Mouse (Mus musculus): Measurements from ENCODE around the gene Cops7b. TPM values are rescaled to one million over a fixed set of nuclear protein-coding genes. Genes with fewer than 3 reads are reported as not detected.

Cops7b gene
- polyA plus RNA-seq, 1 experiment = 31.7 TPM

- H3K9ac ChIP-seq (ENCODE audit: low read depth, poor library complexity, severe bottlenecking) = no peak overlapping the region
- no peak overlapping the region for H3K27ac ChIP-seq (ENCODE audit: insufficient read depth, low read length)
- H3K27me3 ChIP-seq (ENCODE audit: control insufficient read depth, insufficient read depth, low read length, poor library complexity, severe bottlenecking) = no peaks in the 10 kb centered on the region
- H3K4me1 ChIP-seq (ENCODE audit: control insufficient read depth, insufficient read depth, low read length) = peaks cover 4% of the 10 kb centered on the region
- H3K9me3 ChIP-seq (replicated peaks; ENCODE audit: control insufficient read depth, insufficient read depth, low read length, poor library complexity, severe bottlenecking) = no peaks in the 10 kb centered on the region
- no peak for TF ChIP-seq POLR2A (IDR thresholded peaks at IDR 0.05; ENCODE audit: insufficient read depth, low read length)
- no peak for TF ChIP-seq CTCF (IDR thresholded peaks at IDR 0.05; ENCODE audit: low read depth, low read length)
- no peak for TF ChIP-seq EP300 (IDR thresholded peaks at IDR 0.05; ENCODE audit: insufficient read depth, low read depth, low read length)
- no peaks in the 10 kb centered on the region for H3K36me3 ChIP-seq (ENCODE audit: control insufficient read depth, insufficient read depth, low read length, poor library complexity, severe bottlenecking)
- no peak overlapping the region for H3K4me3 ChIP-seq (ENCODE audit: low read depth, low read length)
These were observed 31.4 kb upstream of the Cops7b start for GRCm38 (mm10) chr1:86551299-86551698.

DNA sequence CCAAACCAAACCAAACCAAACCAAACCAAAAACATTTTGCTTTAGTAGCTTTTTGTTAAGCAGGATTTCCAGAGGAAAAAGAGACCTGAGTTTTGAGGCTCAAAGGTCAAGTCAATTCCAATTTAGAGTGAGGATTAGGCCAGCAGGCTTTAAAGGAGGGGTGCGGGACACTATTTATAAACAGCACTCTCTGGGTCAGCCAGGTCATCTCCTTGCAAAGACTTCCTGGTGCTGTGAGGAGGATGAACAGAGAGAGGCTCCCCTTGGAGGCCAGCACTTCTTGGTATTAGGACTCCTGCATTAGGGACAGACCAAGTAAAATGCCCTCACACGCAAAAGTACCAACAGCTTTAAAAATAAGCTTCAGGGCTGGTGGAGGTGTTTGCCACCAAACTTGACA is 30.8 kb upstream of the Cops7b start:
- TF ChIP-seq EP300 (IDR thresholded peaks at IDR 0.05; ENCODE audit: insufficient read depth, low read depth, low read length) (no peak), POLR2A (IDR thresholded peaks at IDR 0.05; ENCODE audit: insufficient read depth, low read length) (no peak)
- Histone ChIP-seq H3K9ac (ENCODE audit: low read depth, poor library complexity, severe bottlenecking) (no peak overlapping the region), H3K27ac (ENCODE audit: insufficient read depth, low read length) (no peak overlapping the region), H3K4me3 (ENCODE audit: low read depth, low read length) (no peak overlapping the region), H3K9me3 (replicated peaks; ENCODE audit: control insufficient read depth, insufficient read depth, low read length, poor library complexity, severe bottlenecking) (no peaks in the 10 kb centered on the region), H3K36me3 (ENCODE audit: control insufficient read depth, insufficient read depth, low read length, poor library complexity, severe bottlenecking) (no peaks in the 10 kb centered on the region), H3K27me3 (ENCODE audit: control insufficient read depth, insufficient read depth, low read length, poor library complexity, severe bottlenecking) (no peaks in the 10 kb centered on the region), H3K4me1 (ENCODE audit: control insufficient read depth, insufficient read depth, low read length) (peaks cover 4% of the 10 kb centered on the region)

DNA sequence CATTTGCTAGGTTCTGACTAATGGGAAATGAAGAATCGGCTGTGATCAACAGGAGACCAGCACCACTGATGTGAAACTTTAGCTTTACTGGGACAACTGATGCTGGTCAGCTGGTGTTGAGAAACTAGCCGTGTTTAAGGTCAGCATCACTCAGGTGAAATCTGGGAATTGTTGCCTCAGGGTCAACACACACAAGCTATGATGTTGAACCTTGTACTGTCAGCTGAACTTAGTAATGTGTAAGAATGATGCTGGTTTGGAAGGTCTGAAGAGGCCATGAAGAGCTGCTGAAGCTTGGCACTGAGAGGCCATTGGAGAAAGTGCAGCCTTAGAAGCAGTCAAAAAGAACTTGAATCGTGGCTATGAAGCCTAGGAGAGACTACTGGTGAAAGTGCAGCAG is 27.0 kb upstream of the Cops7b start:
- H3K4me1 ChIP-seq (ENCODE audit: control insufficient read depth, insufficient read depth, low read length) = no peaks in the 10 kb centered on the region
- TF ChIP-seq POLR2A (IDR thresholded peaks at IDR 0.05; ENCODE audit: insufficient read depth, low read length) = no peak
- no peak for TF ChIP-seq CTCF (IDR thresholded peaks at IDR 0.05; ENCODE audit: low read depth, low read length)
- no peak for TF ChIP-seq EP300 (IDR thresholded peaks at IDR 0.05; ENCODE audit: insufficient read depth, low read depth, low read length)
- H3K9me3 ChIP-seq (replicated peaks; ENCODE audit: control insufficient read depth, insufficient read depth, low read length, poor library complexity, severe bottlenecking) = no peaks in the 10 kb centered on the region
- no peaks in the 10 kb centered on the region for H3K36me3 ChIP-seq (ENCODE audit: control insufficient read depth, insufficient read depth, low read length, poor library complexity, severe bottlenecking)
- H3K27me3 ChIP-seq (ENCODE audit: control insufficient read depth, insufficient read depth, low read length, poor library complexity, severe bottlenecking) = no peaks in the 10 kb centered on the region
- no peak overlapping the region for H3K9ac ChIP-seq (ENCODE audit: low read depth, poor library complexity, severe bottlenecking)
- H3K27ac ChIP-seq (ENCODE audit: insufficient read depth, low read length) = no peak overlapping the region
- no peak overlapping the region for H3K4me3 ChIP-seq (ENCODE audit: low read depth, low read length)

DNA sequence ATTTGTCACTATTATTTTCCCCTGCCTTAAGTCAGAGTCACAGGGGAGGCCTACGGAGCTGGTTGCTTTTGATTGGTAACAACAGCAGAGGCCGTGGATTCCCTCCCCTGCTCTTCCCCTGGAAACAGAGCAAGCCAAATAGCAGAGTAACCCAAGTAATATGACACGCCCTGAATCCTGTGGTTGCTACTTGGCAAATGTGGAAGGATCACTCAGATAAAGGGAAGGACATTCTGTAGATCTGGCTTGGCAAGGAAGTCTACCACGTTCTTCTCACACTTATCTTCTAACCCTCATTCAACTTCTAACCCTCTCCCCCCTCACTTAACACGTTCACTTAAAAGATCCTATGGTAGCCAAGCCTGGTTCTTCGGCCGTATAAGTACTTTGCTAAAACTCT is 24.8 kb upstream of the Cops7b start:
- H3K27me3 ChIP-seq (ENCODE audit: control insufficient read depth, insufficient read depth, low read length, poor library complexity, severe bottlenecking) = no peaks in the 10 kb centered on the region
- H3K27ac ChIP-seq (ENCODE audit: insufficient read depth, low read length) = no peak overlapping the region
- H3K4me1 ChIP-seq (ENCODE audit: control insufficient read depth, insufficient read depth, low read length) = no peaks in the 10 kb centered on the region
- H3K36me3 ChIP-seq (ENCODE audit: control insufficient read depth, insufficient read depth, low read length, poor library complexity, severe bottlenecking) = no peaks in the 10 kb centered on the region; the same call in 1 of the 2 replicates
- H3K9me3 ChIP-seq (replicated peaks; ENCODE audit: control insufficient read depth, insufficient read depth, low read length, poor library complexity, severe bottlenecking) = no peaks in the 10 kb centered on the region
- TF ChIP-seq EP300 (IDR thresholded peaks at IDR 0.05; ENCODE audit: insufficient read depth, low read depth, low read length) = no peak
- no peak for TF ChIP-seq POLR2A (IDR thresholded peaks at IDR 0.05; ENCODE audit: insufficient read depth, low read length)
- no peak for TF ChIP-seq CTCF (IDR thresholded peaks at IDR 0.05; ENCODE audit: low read depth, low read length)
- H3K9ac ChIP-seq (ENCODE audit: low read depth, poor library complexity, severe bottlenecking) = no peak overlapping the region
- H3K4me3 ChIP-seq (ENCODE audit: low read depth, low read length) = no peak overlapping the region

- Histone ChIP-seq H3K9ac (ENCODE audit: low read depth, poor library complexity, severe bottlenecking) (no peak overlapping the region), H3K27ac (ENCODE audit: insufficient read depth, low read length) (no peak overlapping the region), H3K9me3 (replicated peaks; ENCODE audit: control insufficient read depth, insufficient read depth, low read length, poor library complexity, severe bottlenecking) (no peaks in the 10 kb centered on the region), H3K4me1 (ENCODE audit: control insufficient read depth, insufficient read depth, low read length) (no peaks in the 10 kb centered on the region), H3K36me3 (ENCODE audit: control insufficient read depth, insufficient read depth, low read length, poor library complexity, severe bottlenecking) (no peaks in the 10 kb centered on the region; the same call in 1 of the 2 replicates), H3K27me3 (ENCODE audit: control insufficient read depth, insufficient read depth, low read length, poor library complexity, severe bottlenecking) (no peaks in the 10 kb centered on the region), H3K4me3 (ENCODE audit: low read depth, low read length) (no peak overlapping the region)
- TF ChIP-seq EP300 (IDR thresholded peaks at IDR 0.05; ENCODE audit: insufficient read depth, low read depth, low read length) = no peak
- TF ChIP-seq POLR2A (IDR thresholded peaks at IDR 0.05; ENCODE audit: insufficient read depth, low read length) = no peak
- no peak for TF ChIP-seq CTCF (IDR thresholded peaks at IDR 0.05; ENCODE audit: low read depth, low read length)
These were observed 23.5 kb upstream of the Cops7b start for GRCm38 (mm10) chr1:86559232-86559631.

DNA sequence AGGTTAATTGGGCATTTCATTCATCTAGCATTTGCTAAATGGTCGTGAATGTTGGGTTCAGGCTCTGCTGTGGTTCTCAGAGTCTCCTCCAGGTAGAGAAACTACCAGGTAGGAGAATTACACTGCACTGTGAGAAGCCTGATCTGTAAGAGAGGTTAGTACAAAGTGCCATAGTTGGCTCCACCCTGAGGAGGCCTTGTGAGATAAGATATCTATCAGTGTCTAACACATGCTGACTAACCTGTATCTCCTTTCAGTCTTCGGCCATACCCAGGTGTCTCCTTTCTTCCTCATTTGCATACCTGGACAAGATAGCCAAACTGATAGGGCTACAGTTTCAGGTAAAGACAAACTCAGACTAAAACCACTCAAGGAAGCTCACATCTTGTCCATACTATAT is 20.0 kb upstream of the Cops7b start:
- no peaks in the 10 kb centered on the region for H3K4me1 ChIP-seq (ENCODE audit: control insufficient read depth, insufficient read depth, low read length)
- H3K4me3 ChIP-seq (ENCODE audit: low read depth, low read length) = no peak overlapping the region
- H3K27ac ChIP-seq (ENCODE audit: insufficient read depth, low read length) = no peak overlapping the region
- no peaks in the 10 kb centered on the region for H3K9me3 ChIP-seq (replicated peaks; ENCODE audit: control insufficient read depth, insufficient read depth, low read length, poor library complexity, severe bottlenecking)
- H3K27me3 ChIP-seq (ENCODE audit: control insufficient read depth, insufficient read depth, low read length, poor library complexity, severe bottlenecking) = no peaks in the 10 kb centered on the region
- H3K9ac ChIP-seq (ENCODE audit: low read depth, poor library complexity, severe bottlenecking) = no peak overlapping the region
- H3K36me3 ChIP-seq (ENCODE audit: control insufficient read depth, insufficient read depth, low read length, poor library complexity, severe bottlenecking) = no peaks in the 10 kb centered on the region; the same call in 1 of the 2 replicates
- no peak for TF ChIP-seq POLR2A (IDR thresholded peaks at IDR 0.05; ENCODE audit: insufficient read depth, low read length)
- no peak for TF ChIP-seq CTCF (IDR thresholded peaks at IDR 0.05; ENCODE audit: low read depth, low read length)
- no peak for TF ChIP-seq EP300 (IDR thresholded peaks at IDR 0.05; ENCODE audit: insufficient read depth, low read depth, low read length)
